8 mouse cellular contexts compared by ENCODE assay signal in genomic region chr17:5402069-5402468, GRCm38 (mm10). TPM values are rescaled to one million over a fixed set of nuclear protein-coding genes. Genes with fewer than 3 reads are reported as not detected.
DNase-seq lines count a peak whose midpoint lies in the region; ATAC-seq and TF ChIP-seq lines count a peak whose summit lies in the region.

No protein-coding gene starts in this region.

- H3K9me3 ChIP-seq in intestine, postnatal 0 days (ENCODE audit: control insufficient read depth), result no peaks in the 10 kb centered on the region
- H3K9me3 ChIP-seq in liver, embryonic 12.5 days (replicated peaks), result no peaks in the 10 kb centered on the region
- no peaks in the 10 kb centered on the region for H3K9me3 ChIP-seq in stomach, postnatal 0 days (ENCODE audit: control insufficient read depth, low read length)

- peak; percentile 86 for TF ChIP-seq CTCF in intestine, postnatal 0 days (IDR thresholded peaks at IDR 0.05; ENCODE audit: low read depth)
- TF ChIP-seq CTCF in stomach, postnatal 0 days (IDR thresholded peaks at IDR 0.05; ENCODE audit: low read depth), result peak; percentile 89

- no peak overlapping the region for H3K9ac ChIP-seq in intestine, postnatal 0 days (ENCODE audit: low read depth, low read length)
- H3K9ac ChIP-seq in liver, embryonic 12.5 days, result no peak overlapping the region
- no peak overlapping the region for H3K9ac ChIP-seq in stomach, postnatal 0 days (ENCODE audit: low read length)

- H3K36me3 ChIP-seq in intestine, postnatal 0 days (ENCODE audit: control insufficient read depth, insufficient read depth), result no peaks in the 10 kb centered on the region
- no peaks in the 10 kb centered on the region for H3K36me3 ChIP-seq in liver, embryonic 12.5 days
- no peaks in the 10 kb centered on the region for H3K36me3 ChIP-seq in stomach, postnatal 0 days (ENCODE audit: control insufficient read depth, insufficient read depth, low read length)

- H3K27me3 ChIP-seq in intestine, postnatal 0 days (replicated peaks; ENCODE audit: control insufficient read depth, insufficient read depth, low read length), result no peaks in the 10 kb centered on the region
- H3K27me3 ChIP-seq in liver, embryonic 12.5 days (replicated peaks), result peaks cover 23% of the 10 kb centered on the region
- no peaks in the 10 kb centered on the region for H3K27me3 ChIP-seq in stomach, postnatal 0 days (ENCODE audit: control insufficient read depth, insufficient read depth, low read length)

- ATAC-seq in intestine, postnatal 0 days, result peak; percentile 40
- peak; percentile 46; the same call in 1 of the 2 replicates for ATAC-seq in liver, embryonic 12.5 days
- ATAC-seq in stomach, postnatal 0 days (ENCODE audit: low FRiP score, low TSS enrichment), result peak; percentile 67

- H3K27ac ChIP-seq in intestine, postnatal 0 days (ENCODE audit: low read depth, low read length), result no peak overlapping the region
- H3K27ac ChIP-seq in liver, embryonic 12.5 days, result no peak overlapping the region
- no peak overlapping the region for H3K27ac ChIP-seq in stomach, postnatal 0 days (replicated peaks)

- no peak for TF ChIP-seq EP300 in stomach, postnatal 0 days (optimal IDR thresholded peaks at IDR 0.05)

- DNase-seq in B cell, adult 2 months, result peak; percentile 77 to 78
- peak; percentile 74 for DNase-seq in adipocyte (ENCODE audit: low spot score)
- peak; percentile 83 for DNase-seq in embryo, embryonic 10.5 days (ENCODE audit: low spot score)
- DNase-seq in gastrocnemius, postnatal 4 days (ENCODE audit: low spot score in 2 of 2), result peak; percentile 68 to 73
- DNase-seq in neural tube, embryonic 10.5 days (ENCODE audit: extremely low spot score, low spot score), result peak; percentile 79
- DNase-seq in stomach, postnatal 0 days (ENCODE audit: low spot score), result peak; percentile 84

- H3K4me2 ChIP-seq in intestine, postnatal 0 days (replicated peaks; ENCODE audit: low read depth), result peak overlapping the region; percentile 54
- peak overlapping the region; percentile 53 for H3K4me2 ChIP-seq in liver, embryonic 12.5 days
- H3K4me2 ChIP-seq in stomach, postnatal 0 days (replicated peaks; ENCODE audit: low read depth), result peak overlapping the region; percentile 35

- WGBS in intestine, postnatal 0 days, result 8% methylated on average over 9 of the region's 9 CpGs
- 5% methylated on average over 9 of the region's 9 CpGs for WGBS in liver, embryonic 12.5 days (ENCODE audit: insufficient replicate concordance)
- 3% methylated on average over 9 of the region's 9 CpGs for WGBS in stomach, postnatal 0 days

- peak overlapping the region; percentile 3; the same call in 1 of the 2 replicates for H3K4me3 ChIP-seq in intestine, postnatal 0 days (ENCODE audit: low read depth, low read length)
- peak overlapping the region; percentile 6; the same call in 1 of the 2 replicates for H3K4me3 ChIP-seq in liver, embryonic 12.5 days
- no peak overlapping the region for H3K4me3 ChIP-seq in stomach, postnatal 0 days (ENCODE audit: low read depth, low read length)

- 0 out of 2 replicates have a peak, but pooled peaks cover 3% of the 10 kb centered on the region for H3K4me1 ChIP-seq in intestine, postnatal 0 days (replicated peaks; ENCODE audit: control insufficient read depth, insufficient read depth, low read length)
- peaks cover 42% of the 10 kb centered on the region for H3K4me1 ChIP-seq in liver, embryonic 12.5 days
- H3K4me1 ChIP-seq in stomach, postnatal 0 days (replicated peaks; ENCODE audit: control insufficient read depth, insufficient read depth), result no peaks in the 10 kb centered on the region

RNA-seq across cellular contexts. Expression of gene Ldhal6b, which starts 16.5 kb away (rescaled TPM):
- 1 to 10 TPM in 1 of 2 experiments, under 1 TPM in 1; 0.91 to 1.1 TPM for total RNA-seq in gastrocnemius, postnatal 4 days (2021)
- polyA plus RNA-seq in intestine, postnatal 0 days (2015; fragmentation: Nextera tagmentation; extraction: Ambion mirVana), result not detected in 2 replicates
- polyA plus RNA-seq in liver, embryonic 12.5 days (2016; fragmentation: Nextera tagmentation; extraction: Ambion mirVana), result not detected in 2 replicates
- 0.06 TPM in 1 of 2 replicates, not detected in the other for polyA plus RNA-seq in stomach, postnatal 0 days (2015; fragmentation: Nextera tagmentation; extraction: Ambion mirVana)

RNA-seq across cellular contexts. Expression of gene Tmem242, which starts 38.0 kb away (rescaled TPM):
- 100 to 1,000 TPM; 120 to 128 TPM for total RNA-seq in gastrocnemius, postnatal 4 days (2021)
- polyA plus RNA-seq in intestine, postnatal 0 days (2015; fragmentation: Nextera tagmentation; extraction: Ambion mirVana), result 90.3 and 90.7 TPM in 2 replicates
- 52.6 and 52.8 TPM in 2 replicates for polyA plus RNA-seq in liver, embryonic 12.5 days (2016; fragmentation: Nextera tagmentation; extraction: Ambion mirVana)
- polyA plus RNA-seq in stomach, postnatal 0 days (2015; fragmentation: Nextera tagmentation; extraction: Ambion mirVana), result 101 TPM in 2 replicates
